Mouse (Mus musculus): ENCODE measurements around the gene Stard7.
"Not testable (repeated sequence)": the region's sequence is repeated elsewhere in the genome, so short reads cannot be mapped to it uniquely, and the experiment has no call there.

The Stard7 gene

GRCm38 (mm10) chr2:127269491-127270299, at the start of gene Stard7:
Gene Stard7 (plus strand): TSS chr2:127270218.
- peak; percentile 98 for DNase-seq (ENCODE audit: low read depth)

GRCm38 (mm10) chr2:127225261-127225660, 44.8 kb upstream of the Stard7 start:
- DNase-seq (ENCODE audit: low read depth) = peak; percentile 12

- DNase-seq (ENCODE audit: low read depth) = no peak
These were observed 32.0 kb upstream of the Stard7 start for GRCm38 (mm10) chr2:127237897-127238610.

- no peak for DNase-seq (ENCODE audit: low read depth)
These were observed 30.0 kb upstream of the Stard7 start for GRCm38 (mm10) chr2:127240065-127240464.

GRCm38 (mm10) chr2:127247592-127248333, 22.3 kb upstream of the Stard7 start, which contains the start of the genes Ciao1 and Tmem127:
Gene Ciao1 (minus strand): TSS chr2:127247816.
Gene Tmem127 (plus strand): TSS chr2:127247908.
- peak; percentile 99 for DNase-seq (ENCODE audit: low read depth)

GRCm38 (mm10) chr2:127248334-127249004, 21.5 kb upstream of the Stard7 start:
- peak; percentile 57 for DNase-seq (ENCODE audit: low read depth)

GRCm38 (mm10) chr2:127250291-127251008, 19.6 kb upstream of the Stard7 start:
- DNase-seq (ENCODE audit: low read depth) = no peak

GRCm38 (mm10) chr2:127251457-127251856, 18.6 kb upstream of the Stard7 start:
- no peak for DNase-seq (ENCODE audit: low read depth)

- DNase-seq (ENCODE audit: low read depth) = peak; percentile 33
These were observed 18.0 kb upstream of the Stard7 start for GRCm38 (mm10) chr2:127251880-127252527.

GRCm38 (mm10) chr2:127252787-127253186, 17.2 kb upstream of the Stard7 start:
- DNase-seq (ENCODE audit: low read depth) = no peak

GRCm38 (mm10) chr2:127254604-127255134, 15.3 kb upstream of the Stard7 start:
- peak; percentile 20 for DNase-seq (ENCODE audit: low read depth)

- DNase-seq (ENCODE audit: low read depth) = no peak
These were observed 14.7 kb upstream of the Stard7 start for GRCm38 (mm10) chr2:127255294-127255693.

GRCm38 (mm10) chr2:127259340-127259739, 10.7 kb upstream of the Stard7 start:
- no peak for DNase-seq (ENCODE audit: low read depth)

GRCm38 (mm10) chr2:127262480-127262879, 7.5 kb upstream of the Stard7 start:
- no peak for DNase-seq (ENCODE audit: low read depth)

GRCm38 (mm10) chr2:127267854-127268253, 2.2 kb upstream of the Stard7 start:
- DNase-seq (ENCODE audit: low read depth) = peak; percentile 18

- DNase-seq (ENCODE audit: low read depth) = peak; percentile 93
These were observed 453 bp downstream of the Stard7 start for GRCm38 (mm10) chr2:127270300-127271041.

- peak; percentile 22 for DNase-seq (ENCODE audit: low read depth)
These were observed 1.1 kb downstream of the Stard7 start for GRCm38 (mm10) chr2:127271042-127271515.

- not testable (repeated sequence) for DNase-seq (ENCODE audit: low read depth)
These were observed 2.0 kb downstream of the Stard7 start for GRCm38 (mm10) chr2:127272049-127272448.

- no peak for DNase-seq (ENCODE audit: low read depth)
These were observed 2.8 kb downstream of the Stard7 start for GRCm38 (mm10) chr2:127272806-127273205.
